ENCODE assay signal across 19 mouse cellular contexts in genomic region chr13:9296285-9296684, GRCm38 (mm10).
"Had no signal": no experiment of that assay in that cellular context is flagged by ENCODE, and none has a peak within 500 bp of the region (broad histone marks: within the 10 kb centered on the region; RNA-seq: fewer than 3 reads in every experiment).

No protein-coding gene starts in this region.

- H3K27me3 ChIP-seq: kidney, embryonic 15.5 days; limb, embryonic 12.5 days; limb, embryonic 15.5 days; liver, embryonic 13.5 days; neural tube, embryonic 12.5 days; neural tube, embryonic 15.5 days; stomach, embryonic 15.5 days had no signal

- H3K27ac ChIP-seq: kidney, embryonic 15.5 days; limb, embryonic 12.5 days; limb, embryonic 15.5 days; liver, embryonic 13.5 days; neural tube, embryonic 12.5 days; neural tube, embryonic 15.5 days; stomach, embryonic 15.5 days had no signal

- H3K9ac ChIP-seq: kidney, embryonic 15.5 days; limb, embryonic 12.5 days; limb, embryonic 15.5 days; liver, embryonic 13.5 days; neural tube, embryonic 12.5 days; neural tube, embryonic 15.5 days; stomach, embryonic 15.5 days had no signal

- H3K36me3 ChIP-seq: kidney, embryonic 15.5 days; limb, embryonic 12.5 days; limb, embryonic 15.5 days; liver, embryonic 13.5 days; neural tube, embryonic 12.5 days; neural tube, embryonic 15.5 days; stomach, embryonic 15.5 days had no signal

- H3K4me2 ChIP-seq: kidney, embryonic 15.5 days; limb, embryonic 12.5 days; limb, embryonic 15.5 days; liver, embryonic 13.5 days; midbrain, embryonic 11.5 days; neural tube, embryonic 12.5 days; neural tube, embryonic 15.5 days; stomach, embryonic 15.5 days had no signal

- H3K4me3 ChIP-seq: kidney, embryonic 15.5 days; limb, embryonic 12.5 days; limb, embryonic 15.5 days; liver, embryonic 13.5 days; neural tube, embryonic 12.5 days; neural tube, embryonic 15.5 days; stomach, embryonic 15.5 days had no signal

- H3K9me3 ChIP-seq: kidney, embryonic 15.5 days; limb, embryonic 12.5 days; limb, embryonic 15.5 days; liver, embryonic 13.5 days; neural tube, embryonic 12.5 days; neural tube, embryonic 15.5 days; stomach, embryonic 15.5 days had no signal

- H3K4me1 ChIP-seq: kidney, embryonic 15.5 days; liver, embryonic 13.5 days; neural tube, embryonic 12.5 days; neural tube, embryonic 15.5 days had no signal

- DNase-seq: kidney, adult 11 months; kidney, postnatal 10 days; left cerebral cortex, postnatal 4 days; liver, embryonic 13.5 days; lung, adult 2 months; lung, postnatal 14 days; lung, postnatal 4 days; midbrain, embryonic 14.5 days; right cerebral cortex, adult 18-20 months; right cerebral cortex, postnatal 14 days; right cerebral cortex, postnatal 4 days; thymus, postnatal 25 days had no signal
